Mouse (Mus musculus) adrenal gland, postnatal 14 days (tissue): ENCODE data around the gene Brox. TPM values are rescaled to one million over a fixed set of nuclear protein-coding genes. Genes with fewer than 3 reads are reported as not detected.

ENCODE experiments used
- DNase-seq: peaks from one replicate; pipeline ENCODE4 v3.0.0; 2021; ENCODE audit warnings: mixed read lengths
- total RNA-seq: library from RNA; stranded (reverse); gene quantifications from 2 replicates; pipeline ENCODE4 v1.2.3, GENCODE M21; 2021

The Brox gene
- total RNA-seq, 1 experiment from 2014 or later, result 48.2 TPM

GRCm38 (mm10) chr1:183272867-183273818 is 23.9 kb downstream of the Brox start:
- DNase-seq, result no peak

DNA sequence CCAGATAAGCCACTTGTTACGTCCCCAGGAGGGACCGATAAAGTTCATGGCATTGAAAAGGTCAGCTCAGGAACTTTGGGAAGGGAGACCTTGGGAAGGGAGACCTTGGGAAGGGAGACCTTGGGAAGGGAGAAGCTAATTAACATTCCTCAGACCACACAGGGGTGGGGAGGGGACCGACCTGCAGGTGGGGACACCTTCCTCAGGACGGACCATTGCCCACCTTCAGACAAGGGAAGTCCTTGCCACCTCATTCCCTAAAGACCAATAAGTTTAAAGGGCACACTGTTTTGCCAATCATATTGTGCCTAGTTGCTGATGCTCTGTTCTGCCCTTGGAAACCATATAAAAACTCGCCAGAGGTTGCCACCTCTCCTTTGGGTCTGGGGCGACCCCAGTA is 29.4 kb downstream of the Brox start:
- no peak for DNase-seq

GRCm38 (mm10) chr1:183265921-183266467 is 31.1 kb downstream of the Brox start:
- no peak for DNase-seq

- no peak for DNase-seq
Measured at GRCm38 (mm10) chr1:183264145-183265008, 32.7 kb downstream of the Brox start.

DNA sequence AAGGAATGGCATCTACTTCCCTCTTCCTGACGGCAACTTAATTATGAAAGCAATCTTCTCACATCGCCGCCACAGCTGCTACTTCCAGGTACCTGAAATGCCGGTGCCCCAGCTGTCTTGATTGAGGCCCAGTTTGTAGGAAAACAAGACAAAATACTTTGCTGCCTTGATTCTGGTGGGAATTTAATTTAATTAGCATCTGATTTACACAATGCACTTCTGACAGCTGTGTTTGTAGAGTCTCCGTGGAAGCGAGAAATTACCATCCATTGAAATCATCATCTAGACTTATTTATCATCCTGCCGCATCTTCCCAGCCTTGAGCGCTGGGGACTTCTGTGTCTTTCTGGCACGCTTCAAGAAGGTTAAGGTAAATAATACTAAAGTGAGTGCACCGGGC is 44.5 kb downstream of the Brox start:
- DNase-seq, result no peak

GRCm38 (mm10) chr1:183251818-183252217 is 45.3 kb downstream of the Brox start:
- DNase-seq, result no peak

DNA sequence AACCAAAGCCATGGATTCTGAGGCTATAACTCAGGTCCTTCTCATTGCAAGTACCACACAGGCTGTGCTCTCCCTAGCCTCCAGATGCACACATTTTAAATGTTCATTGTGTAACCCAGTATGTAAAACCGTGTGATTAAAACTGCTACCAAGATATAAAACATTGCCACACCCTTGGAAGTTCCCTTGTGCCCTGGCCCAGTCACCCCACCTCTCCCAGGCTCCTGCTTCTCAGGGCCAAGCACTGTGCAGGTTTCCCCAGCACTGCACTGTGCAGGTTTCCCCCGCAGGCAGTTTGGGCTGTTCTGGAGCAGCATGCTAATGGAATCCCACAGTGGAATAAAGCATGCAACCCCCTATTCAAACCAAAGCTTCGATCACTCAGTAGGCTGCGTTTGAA is 46.5 kb downstream of the Brox start:
- DNase-seq, result no peak

DNA sequence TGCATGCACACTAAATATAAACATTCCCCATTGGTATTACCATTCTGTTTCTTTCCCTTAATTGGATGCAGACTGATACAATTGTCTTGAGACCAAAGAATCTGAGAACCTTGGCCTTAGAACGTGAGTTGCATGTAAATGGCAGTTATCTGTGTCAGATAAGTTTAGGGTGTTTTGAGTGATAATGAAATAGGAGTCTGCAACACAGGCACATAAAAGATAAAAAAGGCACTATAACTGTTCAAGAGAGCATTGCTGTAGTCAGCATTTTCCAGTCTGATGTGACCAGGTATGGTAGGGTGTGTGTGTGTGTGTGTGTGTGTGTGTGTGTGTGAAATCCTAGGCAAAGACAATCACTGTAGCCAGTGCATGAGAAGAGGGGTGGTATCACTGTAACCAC is 48.9 kb downstream of the Brox start:
- DNase-seq, result no peak

DNA sequence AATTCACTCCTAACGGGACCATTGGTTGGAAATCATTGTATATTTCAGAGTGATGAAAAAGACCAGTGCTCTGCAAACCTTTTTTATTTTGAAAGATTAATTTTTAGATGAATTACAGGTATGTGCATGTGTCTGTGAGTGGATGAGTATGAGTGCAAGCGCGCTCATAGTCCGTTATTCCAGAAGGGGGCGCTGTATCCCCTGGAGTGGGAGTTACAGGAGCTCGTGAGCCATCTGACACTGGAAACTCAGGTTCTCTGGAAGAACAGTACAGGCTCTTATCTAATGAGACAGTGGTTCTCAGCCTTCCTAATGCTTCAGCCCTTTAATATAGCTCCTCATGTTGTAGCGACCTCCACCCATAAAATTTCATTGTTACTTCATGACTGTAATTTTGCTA is 53.8 kb downstream of the Brox start:
- no peak for DNase-seq

DNA sequence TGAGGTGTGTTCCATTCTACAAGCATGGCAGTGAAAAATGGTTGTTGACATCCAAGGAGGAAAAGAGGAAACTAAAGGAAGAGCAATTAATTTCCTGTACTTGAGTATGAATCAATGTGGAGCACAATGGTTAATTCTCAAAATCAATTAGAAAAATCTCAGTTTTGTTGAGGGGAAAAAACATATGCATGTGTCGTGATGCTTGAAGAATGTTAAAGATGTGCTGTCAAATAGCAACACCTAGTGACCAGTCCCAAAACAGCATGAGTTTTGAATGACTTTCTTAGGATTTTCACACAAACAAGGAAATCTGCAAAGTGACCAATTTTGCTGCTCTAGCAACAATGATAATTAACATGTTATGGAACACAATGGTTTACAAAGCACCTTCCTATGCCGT is 59.2 kb downstream of the Brox start:
- no peak for DNase-seq

DNA sequence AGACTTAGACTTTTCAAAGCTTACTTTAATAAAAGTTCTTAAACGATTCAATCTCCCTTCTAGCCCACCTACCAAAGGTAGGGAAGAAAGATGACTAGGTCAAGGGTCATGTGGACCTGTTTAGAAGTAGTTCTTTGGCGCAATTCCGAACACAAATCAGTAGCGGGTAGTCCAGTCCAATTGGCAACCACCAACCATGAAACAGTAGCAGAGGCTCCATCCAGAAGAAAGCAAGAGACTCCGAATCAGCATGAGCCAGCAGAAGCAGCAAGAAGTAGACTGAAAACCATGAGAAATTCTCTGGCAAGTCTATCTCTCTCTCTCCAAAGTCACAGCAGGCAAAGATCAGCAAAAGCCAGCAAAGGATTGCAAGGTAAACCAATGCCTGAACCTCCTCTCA is 60.6 kb downstream of the Brox start:
- no peak for DNase-seq

DNA sequence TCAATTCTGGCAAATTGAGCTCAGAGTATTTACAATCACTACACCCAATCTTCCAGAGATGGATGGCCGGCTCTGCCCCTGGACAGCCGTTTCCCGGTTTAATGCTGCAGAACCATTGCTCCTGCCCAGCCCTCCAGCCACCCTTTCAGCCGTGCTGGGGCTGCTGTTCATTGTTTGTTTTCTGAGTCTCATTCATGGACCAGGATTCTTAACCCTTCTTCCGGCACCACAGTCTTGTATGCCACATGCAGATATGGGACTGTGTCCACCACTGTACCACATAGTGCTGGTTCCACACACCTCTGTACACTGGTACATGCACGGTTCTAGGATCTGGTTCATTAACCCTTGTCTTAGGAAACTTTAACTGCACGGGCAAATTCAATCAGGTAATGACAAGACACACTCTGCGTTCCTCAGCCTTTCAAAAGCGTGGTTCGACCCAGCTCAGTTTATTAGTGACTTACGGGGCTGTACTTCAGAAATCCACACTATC is 63.3 kb downstream of the Brox start:
- DNase-seq, result no peak

GRCm38 (mm10) chr1:183232985-183233678 is 63.9 kb downstream of the Brox start:
- DNase-seq, result no peak

DNA sequence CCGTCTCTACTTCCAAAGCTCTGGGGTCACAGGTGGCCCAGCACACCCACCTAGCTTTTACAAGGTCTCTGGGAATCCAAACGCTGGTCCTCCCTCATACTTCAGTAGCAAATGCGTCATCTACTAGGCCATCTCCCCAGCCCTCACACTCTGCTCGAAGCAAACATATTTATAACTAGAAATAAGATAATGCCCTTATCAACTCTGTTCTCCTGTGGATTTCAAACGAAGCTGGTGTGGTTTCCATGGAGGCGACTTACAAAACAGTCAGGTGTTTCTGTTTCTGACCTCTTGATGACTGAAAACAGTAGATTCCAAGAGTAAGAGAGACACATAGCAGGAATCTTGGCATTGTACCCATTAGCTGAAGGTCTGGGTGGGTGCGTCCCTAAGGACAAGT is 69.6 kb downstream of the Brox start:
- no peak for DNase-seq

Other genes starting within 250 kb of the Brox start
- gene Disp1, start 75.7 kb downstream of the Brox start, total RNA-seq, result 12.5 and 13.4 TPM in 2 replicates
- gene Aida, start 679 bp downstream of the Brox start, total RNA-seq, result 51.3 and 53.4 TPM in 2 replicates
- gene Mia3, start 72.3 kb upstream of the Brox start, total RNA-seq, result 158 and 174 TPM in 2 replicates
- gene Taf1a, start 91.7 kb upstream of the Brox start, total RNA-seq, result 14.9 and 16.0 TPM in 2 replicates
- not detected in 2 replicates for gene Hhipl2, start 120.9 kb upstream of the Brox start, total RNA-seq